Mouse (Mus musculus) cerebellum, adult 2 months (tissue): ENCODE measurements around the gene Tspan2.

Experiments used
- CTCF ChIP-seq: fragments of 200-500 bp; IDR thresholded peaks from 2 replicates; pipeline ENCODE4 v1.5.1; 2011; ENCODE audit warnings: low read depth, mild to moderate bottlenecking, control low read depth, low read length, moderate library complexity, borderline replicate concordance; ENCODE audit not compliant: insufficient read depth
- POLR2A ChIP-seq: fragments of 200-500 bp; IDR thresholded peaks from 2 replicates; pipeline ENCODE4 v1.6.1; 2011; ENCODE audit warnings: low read length, control low read depth, borderline replicate concordance; ENCODE audit not compliant: insufficient read depth

GRCm38 (mm10) chr3:102701902-102702544 is 32.3 kb upstream of the Tspan2 start:
- TF ChIP-seq CTCF (peak; percentile 32; the same call in 1 of the 2 replicates), POLR2A (no peak)
